ENCODE assay signal across 20 mouse cellular contexts in genomic region chr5:118017527-118017926, GRCm38 (mm10). TPM values are rescaled to one million over a fixed set of nuclear protein-coding genes. Genes with fewer than 3 reads are reported as not detected.
DNase-seq lines count a peak whose midpoint lies in the region; TF ChIP-seq lines count a peak whose summit lies in the region.
"Had no signal": no experiment of that assay in that cellular context is flagged by ENCODE, and none has a peak within 500 bp of the region (broad histone marks: within the 10 kb centered on the region; RNA-seq: fewer than 3 reads in every experiment).

No protein-coding gene starts in this region.

- no peak for TF ChIP-seq CTCF in gastrocnemius, adult 2 months (IDR thresholded peaks at IDR 0.05)

- no peak overlapping the region for H3K27ac ChIP-seq in gastrocnemius, adult 2 months
- H3K27ac ChIP-seq: embryonic facial prominence, embryonic 10.5 days; embryonic facial prominence, embryonic 12.5 days; forebrain, embryonic 13.5 days; forebrain, embryonic 15.5 days had no signal

- peak; percentile 3 for DNase-seq in gastrocnemius, adult 2 months
- no peak for DNase-seq in gastrocnemius, postnatal 25 days
- peak; percentile 32 to 67 for DNase-seq in left cerebral cortex, postnatal 14 days (ENCODE audit: low spot score in 2 of 2)
- DNase-seq in left cerebral cortex, adult 9 months (ENCODE audit: low spot score in 2 of 2): no peak
- peak; percentile 52 for DNase-seq in right cerebral cortex, adult 18-20 months
- no peak for DNase-seq in right cerebral cortex, postnatal 14 days
- no peak for DNase-seq in thymus, postnatal 0 days (ENCODE audit: low spot score)
- DNase-seq: adrenal gland, adult 2 months; adrenal gland, postnatal 10 days; adrenal gland, postnatal 25 days; cerebellum, adult 11-12 months; cerebellum, adult 2 months; cerebellum, adult 9-10 months; cerebellum, postnatal 10 days; cerebellum, postnatal 25 days had no signal

- intact Hi-C loops in gastrocnemius, adult 2 months (cut with DNase I): no loop called here
- intact Hi-C loops in left cerebral cortex, postnatal 14 days (cut with DNase I): no loop called here

- H3K4me3 ChIP-seq in gastrocnemius, adult 2 months: no peak overlapping the region
- H3K4me3 ChIP-seq: embryonic facial prominence, embryonic 10.5 days; embryonic facial prominence, embryonic 12.5 days; forebrain, embryonic 13.5 days; forebrain, embryonic 15.5 days had no signal

RNA-seq across cellular contexts. Expression of gene Tesc, which starts 10.0 kb away (rescaled TPM):
- total RNA-seq in gastrocnemius, adult 2 months (2021): under 1 TPM; 0.59 to 0.64 TPM
- total RNA-seq in gastrocnemius, postnatal 25 days (2021): 1 to 10 TPM in 1 of 2 experiments, under 1 TPM in 1; 0.28 to 1.0 TPM
- total RNA-seq in left cerebral cortex, postnatal 14 days (2021): 10 to 100 TPM; 58.0 to 60.3 TPM
- polyA plus RNA-seq in thymus, postnatal 0 days (2015; fragmentation: Nextera tagmentation; extraction: Ambion mirVana): 13.7 and 15.8 TPM in 2 replicates
- total RNA-seq: MEL had no signal

RNA-seq across cellular contexts. Expression of gene Fbxo21, which starts 41.0 kb away (rescaled TPM):
- total RNA-seq in gastrocnemius, adult 2 months (2021): 10 to 100 TPM; 11.8 to 13.3 TPM
- total RNA-seq in gastrocnemius, postnatal 25 days (2021): 10 to 100 TPM in 1 of 2 experiments, 1 to 10 TPM in 1; 8.1 to 12.9 TPM
- total RNA-seq in left cerebral cortex, postnatal 14 days (2021): 100 to 1,000 TPM; 113 to 118 TPM
- 28.1 and 28.2 TPM in 2 replicates for polyA plus RNA-seq in thymus, postnatal 0 days (2015; fragmentation: Nextera tagmentation; extraction: Ambion mirVana)

Comparison
In these comparisons a context has a peak if more than half of its experiments do, and no peak if none do; other contexts are left out.
1. DNase-seq: peak in gastrocnemius, adult 2 months (single experiment), left cerebral cortex, postnatal 14 days (2 of 2) and right cerebral cortex, adult 18-20 months (single experiment); none in gastrocnemius, postnatal 25 days (single experiment), left cerebral cortex, adult 9 months (0 of 2), right cerebral cortex, postnatal 14 days (single experiment) and thymus, postnatal 0 days (single experiment).
2. RNA of gene Tesc, which starts 10.0 kb away (total RNA-seq): 58.0 to 60.3 TPM in left cerebral cortex, postnatal 14 days; 0.28 to 1.0 TPM in gastrocnemius, postnatal 25 days and 0.59 to 0.64 TPM in gastrocnemius, adult 2 months; every median in the first group is over 10 times any median in the second.
3. RNA of gene Fbxo21, which starts 41.0 kb away (total RNA-seq): 113 to 118 TPM in left cerebral cortex, postnatal 14 days; 11.8 to 13.3 TPM in gastrocnemius, adult 2 months and 8.1 to 12.9 TPM in gastrocnemius, postnatal 25 days; every median in the first group is over 4 times any median in the second.